9 mouse cellular contexts compared by ENCODE assay signal in genomic region chr7:36679866-36680458, GRCm38 (mm10). TPM values are rescaled to one million over a fixed set of nuclear protein-coding genes. Genes with fewer than 3 reads are reported as not detected.
A peak's percentile ranks its signal among the peaks of the same experiment; 100 is the strongest.
DNase-seq lines count a peak whose midpoint lies in the region; ATAC-seq and TF ChIP-seq lines count a peak whose summit lies in the region.
"Had no signal": no experiment of that assay in that cellular context is flagged by ENCODE, and none has a peak within 500 bp of the region (broad histone marks: within the 10 kb centered on the region; RNA-seq: fewer than 3 reads in every experiment).

No protein-coding gene starts in this region.

- H3K4me1 ChIP-seq in heart, postnatal 0 days (ENCODE audit: control insufficient read depth, insufficient read depth): no peaks in the 10 kb centered on the region

- peak overlapping the region; percentile 9 for H3K4me3 ChIP-seq in heart, postnatal 0 days (ENCODE audit: low read depth, low read length)

- no peak for DNase-seq in Patski (ENCODE audit: low read depth, low spot score)
- peak; percentile 48 for DNase-seq in embryo, embryonic 10.5 days (ENCODE audit: low spot score)
- no peak for DNase-seq in heart, postnatal 0 days (ENCODE audit: low spot score)
- DNase-seq in lung, postnatal 25 days (ENCODE audit: low spot score): peak; percentile 25
- no peak for DNase-seq in adrenal gland, adult 18-20 months (ENCODE audit: low spot score in 2 of 2)
- DNase-seq in spleen, postnatal 4 days (ENCODE audit: low spot score in 2 of 2): no peak
- no peak for DNase-seq in spleen, adult 18-20 months
- no peak for DNase-seq in spleen, postnatal 10 days (ENCODE audit: low spot score in 2 of 2)

- H3K4me2 ChIP-seq in heart, postnatal 0 days (ENCODE audit: low read depth, low read length): peak overlapping the region; percentile 40

- no peak for TF ChIP-seq CTCF in Patski (IDR thresholded peaks at IDR 0.05)
- no peak for TF ChIP-seq CTCF in heart, postnatal 0 days (IDR thresholded peaks at IDR 0.05; ENCODE audit: low read depth)

- POLR2A ChIA-PET in Patski (lab: Charles Lee): interaction anchor here (0.7 kb wide), 1 partner anchor 1540 kb away, joined by 3 read pairs; no protein-coding TSS in a partner anchor

- H3K27ac ChIP-seq in heart, postnatal 0 days (ENCODE audit: low read depth): no peak overlapping the region
- H3K27ac ChIP-seq: macrophage had no signal

- no peaks in the 10 kb centered on the region for H3K36me3 ChIP-seq in heart, postnatal 0 days (replicated peaks; ENCODE audit: control insufficient read depth, insufficient read depth, low read length)

- CTCF ChIA-PET in Patski (lab: Charles Lee): interaction anchor here (1.2 kb wide), 1 partner anchor 13 kb away, joined by 3 read pairs; no protein-coding TSS in a partner anchor

- H3K9ac ChIP-seq in heart, postnatal 0 days (replicated peaks; ENCODE audit: low read depth, low read length): no peak overlapping the region

- H3K9me3 ChIP-seq in heart, postnatal 0 days (replicated peaks; ENCODE audit: control insufficient read depth, low read length): no peaks in the 10 kb centered on the region

- 3% methylated on average over 18 of the region's 18 CpGs for WGBS in heart, postnatal 0 days

- in situ Hi-C loops in Patski (cut with MboI; ENCODE audit: low pct_unique_long_range_greater_than_20kb): loop anchor here (25.0 kb wide), 1 partner anchor 593 kb away; no protein-coding TSS in a partner anchor

- peaks cover 3% of the 10 kb centered on the region for H3K27me3 ChIP-seq in Patski
- H3K27me3 ChIP-seq in heart, postnatal 0 days (ENCODE audit: control insufficient read depth, insufficient read depth, low read length): peaks cover 33% of the 10 kb centered on the region

- TF ChIP-seq EP300 in heart, postnatal 0 days (IDR thresholded peaks at IDR 0.05; ENCODE audit: low read depth): no peak

- peak; percentile 85 for ATAC-seq in Patski
- ATAC-seq in heart, postnatal 0 days (ENCODE audit: insufficient read depth, low read depth): 0 out of 2 replicates have a peak, but pooled peaks have one; percentile 6

RNA-seq across cellular contexts. Expression of gene Tshz3, which starts 18.0 kb away (rescaled TPM):
- polyA plus RNA-seq in Patski (2021): 7.5 TPM
- 0.62 and 1.3 TPM in 2 replicates for total RNA-seq in heart, postnatal 0 days (2014; rRNA removed; ENCODE audit: low replicate concordance)
- 1.3 TPM in 2 replicates for polyA plus RNA-seq in heart, postnatal 0 days (2015; fragmentation: Nextera tagmentation; extraction: Ambion mirVana)
- 1 to 10 TPM; 3.4 to 3.8 TPM for total RNA-seq in adrenal gland, adult 18-20 months (2021)
- polyA plus RNA-seq: macrophage had no signal

Comparison
In these comparisons a context has a peak if more than half of its experiments do, and no peak if none do; other contexts are left out.
1. DNase-seq: peak in embryo, embryonic 10.5 days (single experiment) and lung, postnatal 25 days (single experiment); none in Patski (single experiment), heart, postnatal 0 days (single experiment), adrenal gland, adult 18-20 months (0 of 2), spleen, postnatal 4 days (0 of 2), spleen, adult 18-20 months (0 of 2) and spleen, postnatal 10 days (0 of 2).